Mouse (Mus musculus) lung, adult 2 months (tissue): ENCODE data around the gene Ganab.

Experiments used
- CTCF ChIP-seq: fragments of 200-500 bp; IDR thresholded peaks from 2 replicates; pipeline ENCODE4 v1.5.1; 2011; ENCODE audit warnings: mild to moderate bottlenecking, low read length, control low read depth; ENCODE audit not compliant: insufficient read depth
- POLR2A ChIP-seq: fragments of 200-500 bp; IDR thresholded peaks from 2 replicates; pipeline ENCODE4 v1.6.1; 2011; ENCODE audit warnings: low read depth, mild to moderate bottlenecking, control low read depth, low read length, borderline replicate concordance; ENCODE audit errors: extremely low read depth

DNA sequence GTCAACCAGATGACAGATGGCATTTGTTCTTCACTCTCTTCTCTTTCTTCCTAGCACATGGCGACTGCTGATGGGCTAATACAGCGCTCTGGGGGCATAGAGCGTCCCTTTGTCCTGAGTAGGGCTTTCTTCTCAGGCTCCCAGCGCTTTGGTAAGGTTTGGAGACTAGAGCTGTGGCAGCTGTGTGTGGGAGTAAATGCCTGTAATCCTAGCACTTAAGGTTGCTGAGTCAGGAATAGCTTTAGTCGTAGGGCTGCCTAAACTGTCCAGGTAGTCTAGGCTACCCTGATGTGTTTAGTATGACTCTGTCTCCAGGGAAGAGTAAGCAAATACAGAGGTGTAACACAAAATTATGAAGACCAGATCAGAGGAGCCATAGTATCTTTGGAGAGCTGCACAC, 13.9 kb downstream of the Ganab start:
- TF ChIP-seq CTCF (no peak), POLR2A (no peak)
